Comparison of ENCODE assay signal across 19 mouse cellular contexts in genomic region chr4:123044842-123045241, GRCm38 (mm10). TPM values are rescaled to one million over a fixed set of nuclear protein-coding genes. Genes with fewer than 3 reads are reported as not detected.
DNase-seq lines count a peak whose midpoint lies in the region; ATAC-seq and TF ChIP-seq lines count a peak whose summit lies in the region.
"Had no signal": no experiment of that assay in that cellular context is flagged by ENCODE, and none has a peak within 500 bp of the region (broad histone marks: within the 10 kb centered on the region; RNA-seq: fewer than 3 reads in every experiment).

No protein-coding gene starts in this region.

- intact Hi-C loops in left cerebral cortex, postnatal 4 days (cut with DNase I), result no loop called here

- DNase-seq in heart, adult 18-20 months, result peak; percentile 23 to 30
- DNase-seq in heart, adult 8-10 months (ENCODE audit: low spot score), result no peak
- DNase-seq in NIH3T3 (ENCODE audit: low read depth), result peak; percentile 65
- DNase-seq in embryonic facial prominence, embryonic 14.5 days (ENCODE audit: low spot score), result peak; percentile 38
- DNase-seq in lung, postnatal 0 days (ENCODE audit: low spot score), result peak; percentile 90
- DNase-seq in left cerebral cortex, postnatal 4 days, result no peak
- DNase-seq in thymus, adult 2 months, result no peak
- no peak for DNase-seq in spleen, adult 12 weeks (ENCODE audit: low spot score)
- DNase-seq: cerebellum, adult 18-20 months; embryo, embryonic 11 days; gastrocnemius, postnatal 10 days; kidney, adult 2 months; layer of hippocampus, adult 9-11 months; lung, embryonic 14.5 days; thymus, adult 18-20 months had no signal

- no peaks in the 10 kb centered on the region for H3K4me1 ChIP-seq in embryonic facial prominence, embryonic 14.5 days (ENCODE audit: control insufficient read depth, insufficient read depth, low read length)
- H3K4me1 ChIP-seq in lung, postnatal 0 days (ENCODE audit: insufficient read depth, low read depth, low read length), result peaks cover 4% of the 10 kb centered on the region; the same call in 1 of the 2 replicates
- H3K4me1 ChIP-seq in thymus, adult 2 months (replicated peaks; ENCODE audit: control insufficient read depth, insufficient read depth, low read length), result no peaks in the 10 kb centered on the region

- no peak for TF ChIP-seq POLR2A in thymus, adult 2 months (IDR thresholded peaks at IDR 0.05; ENCODE audit: control insufficient read depth, extremely low read depth, insufficient read depth, low read length, poor library complexity)

- H3K9ac ChIP-seq in embryonic facial prominence, embryonic 14.5 days (ENCODE audit: low read depth, low read length), result no peak overlapping the region
- no peak overlapping the region for H3K9ac ChIP-seq in lung, postnatal 0 days (replicated peaks; ENCODE audit: low read depth)
- H3K9ac ChIP-seq: forebrain, embryonic 13.5 days; heart, embryonic 15.5 days; hindbrain, embryonic 12.5 days; lung, embryonic 14.5 days; midbrain, embryonic 12.5 days had no signal

- no peaks in the 10 kb centered on the region for H3K9me3 ChIP-seq in embryonic facial prominence, embryonic 14.5 days (ENCODE audit: control insufficient read depth, low read length)
- H3K9me3 ChIP-seq in lung, postnatal 0 days (ENCODE audit: low read length), result no peaks in the 10 kb centered on the region
- H3K9me3 ChIP-seq: forebrain, embryonic 13.5 days; heart, embryonic 15.5 days; hindbrain, embryonic 12.5 days; midbrain, embryonic 12.5 days had no signal

- H3K36me3 ChIP-seq in embryonic facial prominence, embryonic 14.5 days (ENCODE audit: control insufficient read depth, insufficient read depth, low read length), result peaks cover 73% of the 10 kb centered on the region
- peaks cover 4% of the 10 kb centered on the region; the same call in 1 of the 2 replicates for H3K36me3 ChIP-seq in lung, postnatal 0 days (ENCODE audit: insufficient read depth, low read length)
- H3K36me3 ChIP-seq in thymus, adult 2 months (ENCODE audit: control insufficient read depth, insufficient read depth, low read length), result peaks cover 8% of the 10 kb centered on the region; the same call in 1 of the 2 replicates

- no peak for TF ChIP-seq CTCF in lung, postnatal 0 days (IDR thresholded peaks at IDR 0.05)
- TF ChIP-seq CTCF in thymus, adult 2 months (IDR thresholded peaks at IDR 0.05; ENCODE audit: borderline replicate concordance, control insufficient read depth, extremely low read depth, insufficient read depth, low read length, poor library complexity), result no peak

- TF ChIP-seq EP300 in lung, postnatal 0 days (IDR thresholded peaks at IDR 0.05), result peak; percentile 79

- H3K4me3 ChIP-seq in embryonic facial prominence, embryonic 14.5 days (ENCODE audit: low read depth, low read length), result no peak overlapping the region
- no peak overlapping the region for H3K4me3 ChIP-seq in lung, postnatal 0 days (ENCODE audit: low read depth, low read length)
- H3K4me3 ChIP-seq in thymus, adult 2 months (ENCODE audit: control insufficient read depth, insufficient read depth, low read length), result no peak overlapping the region
- H3K4me3 ChIP-seq: forebrain, embryonic 13.5 days; heart, embryonic 15.5 days; hindbrain, embryonic 12.5 days; midbrain, embryonic 12.5 days had no signal

- H3K27ac ChIP-seq in embryonic facial prominence, embryonic 14.5 days (replicated peaks; ENCODE audit: low read depth, low read length), result no peak overlapping the region
- peak overlapping the region; percentile 34 for H3K27ac ChIP-seq in lung, postnatal 0 days (ENCODE audit: low read length)
- H3K27ac ChIP-seq in thymus, adult 2 months (ENCODE audit: control insufficient read depth, insufficient read depth, low read length), result no peak overlapping the region
- H3K27ac ChIP-seq: forebrain, embryonic 13.5 days; heart, embryonic 15.5 days; hindbrain, embryonic 12.5 days; midbrain, embryonic 12.5 days had no signal

- ATAC-seq in embryonic facial prominence, embryonic 14.5 days (ENCODE audit: low read depth), result no peak
- ATAC-seq in lung, postnatal 0 days, result peak; percentile 65
- ATAC-seq: forebrain, embryonic 13.5 days had no signal

- no peak overlapping the region for H3K4me2 ChIP-seq in embryonic facial prominence, embryonic 14.5 days (ENCODE audit: low read depth, low read length)
- no peak overlapping the region for H3K4me2 ChIP-seq in lung, postnatal 0 days (replicated peaks; ENCODE audit: low read depth, low read length)
- H3K4me2 ChIP-seq: forebrain, embryonic 13.5 days; heart, embryonic 15.5 days; hindbrain, embryonic 12.5 days; lung, embryonic 14.5 days; midbrain, embryonic 12.5 days had no signal

- H3K27me3 ChIP-seq in embryonic facial prominence, embryonic 14.5 days (replicated peaks; ENCODE audit: control insufficient read depth, insufficient read depth, low read length), result no peaks in the 10 kb centered on the region
- no peaks in the 10 kb centered on the region for H3K27me3 ChIP-seq in lung, postnatal 0 days (replicated peaks; ENCODE audit: insufficient read depth, low read length)
- no peaks in the 10 kb centered on the region for H3K27me3 ChIP-seq in thymus, adult 2 months (ENCODE audit: control insufficient read depth, insufficient read depth, low read length)
- H3K27me3 ChIP-seq: forebrain, embryonic 13.5 days; heart, embryonic 15.5 days; hindbrain, embryonic 12.5 days; midbrain, embryonic 12.5 days had no signal

- 76% methylated on average over 4 of the region's 4 CpGs for WGBS in embryonic facial prominence, embryonic 14.5 days
- 40% methylated on average over 4 of the region's 4 CpGs for WGBS in lung, postnatal 0 days
- WGBS in thymus, adult 2 months, result 84% methylated on average over 4 of the region's 4 CpGs

RNA-seq across cellular contexts. Expression of gene Trit1, which starts 28.4 kb away (rescaled TPM):
- total RNA-seq in heart, adult 18-20 months (2021), result 1 to 10 TPM; 4.9 to 5.5 TPM
- total RNA-seq in heart, adult 8-10 months (2022), result 1 to 10 TPM; 5.6 to 8.0 (median 6.6) TPM
- polyA plus RNA-seq in embryonic facial prominence, embryonic 14.5 days (2014; fragmentation: Nextera tagmentation; extraction: Ambion mirVana), result 18.8 and 19.4 TPM in 2 replicates
- 10.7 and 11.1 TPM in 2 replicates for polyA plus RNA-seq in lung, postnatal 0 days (2015; fragmentation: Nextera tagmentation; extraction: Ambion mirVana)
- total RNA-seq in left cerebral cortex, postnatal 4 days (2021), result 10 to 100 TPM; 29.9 to 30.5 TPM
- polyA plus RNA-seq in thymus, adult 2 months (2012; rRNA removed), result 8.3 and 9.3 TPM in 2 replicates

RNA-seq across cellular contexts. Expression of gene Mycl, which starts 49.4 kb away (rescaled TPM):
- under 1 TPM; 0.25 to 0.87 TPM for total RNA-seq in heart, adult 18-20 months (2021)
- under 1 TPM in 2 of 4 experiments, not detected in 2; 0.14 to 0.25 TPM for total RNA-seq in heart, adult 8-10 months (2022)
- polyA plus RNA-seq in embryonic facial prominence, embryonic 14.5 days (2014; fragmentation: Nextera tagmentation; extraction: Ambion mirVana), result 26.9 and 29.3 TPM in 2 replicates
- 6.0 and 8.1 TPM in 2 replicates for polyA plus RNA-seq in lung, postnatal 0 days (2015; fragmentation: Nextera tagmentation; extraction: Ambion mirVana)
- 10 to 100 TPM; 60.5 to 66.1 TPM for total RNA-seq in left cerebral cortex, postnatal 4 days (2021)
- 4.3 and 5.2 TPM in 2 replicates for polyA plus RNA-seq in thymus, adult 2 months (2012; rRNA removed)

Comparison
In these comparisons a context has a peak if more than half of its experiments do, and no peak if none do; other contexts are left out.
1. DNase-seq: peak in heart, adult 18-20 months (2 of 2), NIH3T3 (single experiment), embryonic facial prominence, embryonic 14.5 days (single experiment) and lung, postnatal 0 days (single experiment); none in heart, adult 8-10 months (single experiment), left cerebral cortex, postnatal 4 days (single experiment), thymus, adult 2 months (single experiment) and spleen, adult 12 weeks (single experiment).
2. RNA of gene Mycl, which starts 49.4 kb away (total RNA-seq): 60.5 to 66.1 TPM in left cerebral cortex, postnatal 4 days; 0.25 to 0.87 TPM in heart, adult 18-20 months and 0.14 to 0.25 TPM in heart, adult 8-10 months; every median in the first group is over 10 times any median in the second.